Mouse (Mus musculus) kidney, embryonic 16.5 days (tissue): ENCODE results near the gene Uqcr11. TPM values are rescaled to one million over a fixed set of nuclear protein-coding genes. Genes with fewer than 3 reads are reported as not detected.

Experiments
- microRNA-seq: library from miRNA; unstranded; fragments of <30 nt; microRNA quantifications from one replicate; pipeline ENCODE4, GENCODE M21; 2016
- polyA plus RNA-seq: library from polyadenylated mRNA; unstranded; fragments of >200 nt; fragmentation: Nextera tagmentation; extraction: Ambion mirVana; gene quantifications from 2 replicates; pipeline ENCODE4 v1.2.1, GENCODE M21; 2015

The Uqcr11 gene
- polyA plus RNA-seq, 1 experiment from 2014 or later = 906 TPM

Small RNA genes lying within 50 kb of the gene (microRNA-seq; reads per million reads assigned to microRNA genes)
- not detected for gene Gm22721

Other genes with a start within 250 kb of the Uqcr11 start
- gene Cirbp, start 240.8 kb downstream of the Uqcr11 start, polyA plus RNA-seq = 96.2 and 101 TPM in 2 replicates
- 15.2 and 15.3 TPM in 2 replicates for gene 1600002K03Rik, start 233.9 kb downstream of the Uqcr11 start, polyA plus RNA-seq
- 11.0 and 11.8 TPM in 2 replicates for gene Efna2, start 227.3 kb downstream of the Uqcr11 start, polyA plus RNA-seq
- 72.2 and 74.6 TPM in 2 replicates for gene Mum1, start 180.4 kb downstream of the Uqcr11 start, polyA plus RNA-seq
- 398 and 444 TPM in 2 replicates for gene Ndufs7, start 157.7 kb downstream of the Uqcr11 start, polyA plus RNA-seq
- gene Gamt, start 145.8 kb downstream of the Uqcr11 start, polyA plus RNA-seq = 38.1 and 38.3 TPM in 2 replicates
- gene Dazap1, start 145.3 kb downstream of the Uqcr11 start, polyA plus RNA-seq = 52.7 and 55.4 TPM in 2 replicates
- gene Rps15, start 114.4 kb downstream of the Uqcr11 start, polyA plus RNA-seq = 899 and 901 TPM in 2 replicates
- 1.6 and 1.9 TPM in 2 replicates for gene Apc2, start 110.9 kb downstream of the Uqcr11 start, polyA plus RNA-seq
- gene 2310011J03Rik, start 86.3 kb downstream of the Uqcr11 start, polyA plus RNA-seq = 52.9 and 54.8 TPM in 2 replicates
- 8.6 and 8.8 TPM in 2 replicates for gene Pcsk4, start 77.3 kb downstream of the Uqcr11 start, polyA plus RNA-seq
- 11.0 and 11.5 TPM in 2 replicates for gene Reep6, start 76.9 kb downstream of the Uqcr11 start, polyA plus RNA-seq
- gene Adamtsl5, start 58.4 kb downstream of the Uqcr11 start, polyA plus RNA-seq = 4.8 and 5.4 TPM in 2 replicates
- 0.97 and 1.2 TPM in 2 replicates for gene Plk5, start 50.4 kb downstream of the Uqcr11 start, polyA plus RNA-seq
- 3.8 and 5.1 TPM in 2 replicates for gene Mex3d, start 19.2 kb downstream of the Uqcr11 start, polyA plus RNA-seq
- gene Mbd3, start 7.3 kb downstream of the Uqcr11 start, polyA plus RNA-seq = 266 and 277 TPM in 2 replicates
- 118 and 126 TPM in 2 replicates for gene Tcf3, start 26.8 kb upstream of the Uqcr11 start, polyA plus RNA-seq
- gene Onecut3, start 88.0 kb upstream of the Uqcr11 start, polyA plus RNA-seq = not detected in 2 replicates
- 0.32 and 0.34 TPM in 2 replicates for gene Atp8b3, start 132.3 kb upstream of the Uqcr11 start, polyA plus RNA-seq
- gene Rexo1, start 154.7 kb upstream of the Uqcr11 start, polyA plus RNA-seq = 27.2 and 29.8 TPM in 2 replicates
- 10.4 and 11.6 TPM in 2 replicates for gene Klf16, start 170.5 kb upstream of the Uqcr11 start, polyA plus RNA-seq
- gene Abhd17a, start 183.5 kb upstream of the Uqcr11 start, polyA plus RNA-seq = 86.5 and 89.2 TPM in 2 replicates
- gene Scamp4, start 196.0 kb upstream of the Uqcr11 start, polyA plus RNA-seq = 113 and 117 TPM in 2 replicates
- gene Adat3, start 196.1 kb upstream of the Uqcr11 start, polyA plus RNA-seq = 8.7 and 10.4 TPM in 2 replicates
- gene Gm49322, start 199.2 kb upstream of the Uqcr11 start, polyA plus RNA-seq = 4.2 and 4.8 TPM in 2 replicates
- gene Csnk1g2, start 216.0 kb upstream of the Uqcr11 start, polyA plus RNA-seq = 30.8 and 93.6 TPM in 2 replicates